Mouse (Mus musculus): ENCODE data around the gene Tmem53.
A peak's percentile ranks its signal among the peaks of the same experiment; 100 is the strongest.

Gene Tmem53

GRCm38 (mm10) chr4:117281090-117281845, 29.5 kb downstream of the Tmem53 start:
- no peak for ATAC-seq (ENCODE audit: low TSS enrichment)

- ATAC-seq (ENCODE audit: low TSS enrichment) = no peak
Observed at GRCm38 (mm10) chr4:117283271-117284191, 31.8 kb downstream of the Tmem53 start.

- ATAC-seq (ENCODE audit: low TSS enrichment) = no peak
Observed at GRCm38 (mm10) chr4:117284363-117284762, 32.6 kb downstream of the Tmem53 start.

GRCm38 (mm10) chr4:117288277-117288926, 36.7 kb downstream of the Tmem53 start:
- ATAC-seq (ENCODE audit: low TSS enrichment) = peak; percentile 17

- ATAC-seq (ENCODE audit: low TSS enrichment) = peak; percentile 51
Observed at GRCm38 (mm10) chr4:117288927-117289801, 37.4 kb downstream of the Tmem53 start.

- no peak for ATAC-seq (ENCODE audit: low TSS enrichment)
Observed at GRCm38 (mm10) chr4:117291696-117292095, 39.9 kb downstream of the Tmem53 start.

- no peak for ATAC-seq (ENCODE audit: low TSS enrichment)
Observed at GRCm38 (mm10) chr4:117296849-117297593, 45.3 kb downstream of the Tmem53 start.

GRCm38 (mm10) chr4:117297819-117298218, 46.1 kb downstream of the Tmem53 start:
- no peak for ATAC-seq (ENCODE audit: low TSS enrichment)

- ATAC-seq (ENCODE audit: low TSS enrichment) = no peak
Observed at GRCm38 (mm10) chr4:117299921-117300320, 48.2 kb downstream of the Tmem53 start.

- ATAC-seq (ENCODE audit: low TSS enrichment) = no peak
Observed at GRCm38 (mm10) chr4:117302027-117302806, 50.5 kb downstream of the Tmem53 start.

GRCm38 (mm10) chr4:117303581-117304238, 52.0 kb downstream of the Tmem53 start:
- no peak for ATAC-seq (ENCODE audit: low TSS enrichment)

- ATAC-seq (ENCODE audit: low TSS enrichment) = no peak
Observed at GRCm38 (mm10) chr4:117304239-117305025, 52.7 kb downstream of the Tmem53 start.

- ATAC-seq (ENCODE audit: low TSS enrichment) = no peak
Observed at GRCm38 (mm10) chr4:117305461-117305860, 53.7 kb downstream of the Tmem53 start.

- no peak for ATAC-seq (ENCODE audit: low TSS enrichment)
Observed at GRCm38 (mm10) chr4:117307270-117307669, 55.5 kb downstream of the Tmem53 start.

- ATAC-seq (ENCODE audit: low TSS enrichment) = no peak
Observed at GRCm38 (mm10) chr4:117309427-117309826, 57.7 kb downstream of the Tmem53 start.

GRCm38 (mm10) chr4:117311891-117312290, 60.1 kb downstream of the Tmem53 start:
- no peak for ATAC-seq (ENCODE audit: low TSS enrichment)

GRCm38 (mm10) chr4:117312416-117313084, 60.8 kb downstream of the Tmem53 start:
- no peak for ATAC-seq (ENCODE audit: low TSS enrichment)

- no peak for ATAC-seq (ENCODE audit: low TSS enrichment)
Observed at GRCm38 (mm10) chr4:117313085-117313424, 61.3 kb downstream of the Tmem53 start.
